Mouse (Mus musculus): ENCODE measurements at regions not wholly inside any gene's neighbourhood (a gene's known extent, or its start where the extent isn't known, plus 50 kb on each side); places are given as distances from the start of the nearest gene placed in this dataset.

- no peak for DNase-seq
These were observed 200.9 kb downstream of the Enc1 start for GRCm38 (mm10) chr13:97441803-97442202.

- DNase-seq: no peak
These were observed 198.5 kb downstream of the Enc1 start for GRCm38 (mm10) chr13:97439216-97439979.

- DNase-seq: no peak
These were observed 197.8 kb downstream of the Enc1 start for GRCm38 (mm10) chr13:97438692-97439091.

- DNase-seq: no peak
These were observed 197.4 kb downstream of the Enc1 start for GRCm38 (mm10) chr13:97438277-97438676.

GRCm38 (mm10) chr13:97436719-97437350 lies 195.9 kb downstream of the Enc1 start:
- DNase-seq: no peak

- DNase-seq: peak; percentile 27
These were observed 195.2 kb downstream of the Enc1 start for GRCm38 (mm10) chr13:97435865-97436718.

- peak; percentile 23 for DNase-seq
These were observed 194.3 kb downstream of the Enc1 start for GRCm38 (mm10) chr13:97434961-97435864.

GRCm38 (mm10) chr13:97434167-97434566 lies 193.3 kb downstream of the Enc1 start:
- no peak for DNase-seq

GRCm38 (mm10) chr13:97432627-97433026 lies 191.7 kb downstream of the Enc1 start:
- no peak for DNase-seq

- DNase-seq: no peak
These were observed 190.0 kb downstream of the Enc1 start for GRCm38 (mm10) chr13:97430885-97431284.

GRCm38 (mm10) chr13:97428163-97428562 lies 187.3 kb downstream of the Enc1 start:
- no peak for DNase-seq

GRCm38 (mm10) chr13:97427537-97427936 lies 186.6 kb downstream of the Enc1 start:
- DNase-seq: no peak

- no peak for DNase-seq
These were observed 184.8 kb downstream of the Enc1 start for GRCm38 (mm10) chr13:97425731-97426130.

GRCm38 (mm10) chr13:97423911-97424310 lies 183.0 kb downstream of the Enc1 start:
- no peak for DNase-seq

- DNase-seq: no peak
These were observed 182.5 kb downstream of the Enc1 start for GRCm38 (mm10) chr13:97423298-97423817.

- DNase-seq: no peak
These were observed 182.0 kb downstream of the Enc1 start for GRCm38 (mm10) chr13:97422897-97423296.

GRCm38 (mm10) chr13:97421831-97422230 lies 180.9 kb downstream of the Enc1 start:
- no peak for DNase-seq

- no peak for DNase-seq
These were observed 179.9 kb downstream of the Enc1 start for GRCm38 (mm10) chr13:97420773-97421172.

GRCm38 (mm10) chr13:97419100-97419499 lies 178.2 kb downstream of the Enc1 start:
- DNase-seq: no peak

GRCm38 (mm10) chr13:97418681-97419080 lies 177.8 kb downstream of the Enc1 start:
- DNase-seq: no peak

- no peak for DNase-seq
These were observed 177.2 kb downstream of the Enc1 start for GRCm38 (mm10) chr13:97418081-97418480.

Data from kidney, adult 9 months (tissue).